17 mouse cellular contexts compared by ENCODE assay signal in genomic region chr10:111914231-111914630, GRCm38 (mm10).
"Had no signal": no experiment of that assay in that cellular context is flagged by ENCODE, and none has a peak within 500 bp of the region (broad histone marks: within the 10 kb centered on the region; RNA-seq: fewer than 3 reads in every experiment).

No protein-coding gene starts in this region.

- H3K27me3 ChIP-seq: megakaryocyte, embryonic 14.5 days; midbrain, embryonic 13.5 days; midbrain, embryonic 15.5 days; neural tube, embryonic 12.5 days had no signal

- ATAC-seq: midbrain, embryonic 13.5 days; midbrain, embryonic 15.5 days had no signal

- H3K27ac ChIP-seq: macrophage; midbrain, embryonic 13.5 days; midbrain, embryonic 15.5 days; neural tube, embryonic 12.5 days had no signal

- H3K4me3 ChIP-seq: megakaryocyte, embryonic 14.5 days; midbrain, embryonic 13.5 days; midbrain, embryonic 15.5 days; neural tube, embryonic 12.5 days had no signal

- DNase-seq: lung, adult 18-20 months; lung, embryonic 14.5 days; lung, postnatal 10 days; lung, postnatal 36 days; right cerebral cortex, adult 18-20 months; right cerebral cortex, postnatal 25 days; right cerebral cortex, postnatal 4 days; spleen, adult 18-20 months; thymus, adult 18-20 months; thymus, postnatal 14 days; thymus, postnatal 36 days had no signal

- H3K4me2 ChIP-seq: lung, embryonic 14.5 days; midbrain, embryonic 11.5 days; midbrain, embryonic 13.5 days; midbrain, embryonic 15.5 days; neural tube, embryonic 12.5 days had no signal

- H3K36me3 ChIP-seq: midbrain, embryonic 13.5 days; midbrain, embryonic 15.5 days; neural tube, embryonic 12.5 days had no signal

- H3K9ac ChIP-seq: lung, embryonic 14.5 days; midbrain, embryonic 13.5 days; midbrain, embryonic 15.5 days; neural tube, embryonic 12.5 days had no signal

- H3K9me3 ChIP-seq: midbrain, embryonic 13.5 days; midbrain, embryonic 15.5 days; neural tube, embryonic 12.5 days had no signal

- H3K4me1 ChIP-seq: midbrain, embryonic 13.5 days; midbrain, embryonic 15.5 days; neural tube, embryonic 12.5 days had no signal
